In genomic region chr6:100323756-100324430, GRCm38 (mm10) we compare ENCODE assay signal across 11 mouse cellular contexts. TPM values are rescaled to one million over a fixed set of nuclear protein-coding genes. Genes with fewer than 3 reads are reported as not detected.
A peak's percentile ranks its signal among the peaks of the same experiment; 100 is the strongest.
DNase-seq lines count a peak whose midpoint lies in the region; TF ChIP-seq lines count a peak whose summit lies in the region.
"Had no signal": no experiment of that assay in that cellular context is flagged by ENCODE, and none has a peak within 500 bp of the region (broad histone marks: within the 10 kb centered on the region; RNA-seq: fewer than 3 reads in every experiment).

No protein-coding gene starts in this region.

- no peak for TF ChIP-seq POLR2A in brain, embryonic 14.5 days (IDR thresholded peaks at IDR 0.05; ENCODE audit: borderline replicate concordance, extremely low read depth, insufficient read depth, insufficient read length, poor library complexity, severe bottlenecking)

- DNase-seq in cerebellum, postnatal 14 days = peak; percentile 20 to 35
- DNase-seq in cerebellum, postnatal 4 days (ENCODE audit: low spot score in 2 of 2) = no peak
- peak; percentile 18 to 38 for DNase-seq in lung, adult 18-20 months
- DNase-seq in lung, postnatal 10 days = no peak
- peak; percentile 17 for DNase-seq in brain, embryonic 14.5 days (ENCODE audit: low read depth)
- DNase-seq in large intestine, adult 2 months (ENCODE audit: low read depth, low spot score) = peak; percentile 81
- DNase-seq in layer of hippocampus, adult 2 months (ENCODE audit: low spot score in 2 of 2) = no peak
- no peak for DNase-seq in gastrocnemius, postnatal 25 days
- DNase-seq: retina, postnatal 1 day had no signal

- WGBS in large intestine, adult 2 months = 33% methylated on average over 10 of the region's 10 CpGs

- no peak for TF ChIP-seq CTCF in brain, embryonic 14.5 days (IDR thresholded peaks at IDR 0.05; ENCODE audit: borderline replicate concordance, extremely low read depth, insufficient read depth, insufficient read length)
- no peak for TF ChIP-seq CTCF in layer of hippocampus, adult 2 months (conservative IDR thresholded peaks at IDR 0.05)

- H3K27ac ChIP-seq in layer of hippocampus, adult 2 months = no peak overlapping the region
- H3K27ac ChIP-seq: limb, embryonic 12.5 days; macrophage had no signal

- H3K4me3 ChIP-seq in layer of hippocampus, adult 2 months = no peak overlapping the region
- H3K4me3 ChIP-seq: limb, embryonic 12.5 days had no signal

RNA-seq across cellular contexts. Expression of gene Rybp, which starts 36.6 kb away (rescaled TPM):
- polyA plus RNA-seq in brain, embryonic 14.5 days (2012; rRNA removed) = 64.7 and 67.5 TPM in 2 replicates
- polyA plus RNA-seq in large intestine, adult 2 months (2012; rRNA removed) = 20.6 and 39.3 TPM in 2 replicates
- total RNA-seq in layer of hippocampus, adult 2 months (2021) = 10 to 100 TPM; 51.9 to 53.9 TPM
- 1 to 10 TPM; 3.9 to 5.1 TPM for total RNA-seq in gastrocnemius, postnatal 25 days (2021)

Comparison
In these comparisons a context has a peak if more than half of its experiments do, and no peak if none do; other contexts are left out.
1. DNase-seq: peak in cerebellum, postnatal 14 days (2 of 2), lung, adult 18-20 months (2 of 2), brain, embryonic 14.5 days (single experiment) and large intestine, adult 2 months (single experiment); none in cerebellum, postnatal 4 days (0 of 2), lung, postnatal 10 days (single experiment), layer of hippocampus, adult 2 months (0 of 2) and gastrocnemius, postnatal 25 days (single experiment).
2. RNA of gene Rybp, which starts 36.6 kb away (total RNA-seq): 51.9 to 53.9 TPM in layer of hippocampus, adult 2 months; 3.9 to 5.1 TPM in gastrocnemius, postnatal 25 days; every median in the first group is over 4 times any median in the second.